Mouse (Mus musculus) erythroblast, embryonic 14.5 days (primary cell): ENCODE data around the gene Pfdn6. TPM values are rescaled to one million over a fixed set of nuclear protein-coding genes. Genes with fewer than 3 reads are reported as not detected.

Experiments used
- H3K27me3 ChIP-seq: 2 replicates; pipeline ENCODE4 v1.6.1; 2012; ENCODE audit warnings: inconsistent platforms; ENCODE audit not compliant: control insufficient read depth
- H3K36me3 ChIP-seq: 2 replicates; pipeline ENCODE4 v1.6.1; 2012; ENCODE audit warnings: mild to moderate bottlenecking, inconsistent platforms; ENCODE audit not compliant: control insufficient read depth
- H3K4me1 ChIP-seq: 2 replicates; pipeline ENCODE4 v1.6.1; 2012; ENCODE audit warnings: inconsistent platforms; ENCODE audit not compliant: control insufficient read depth
- H3K4me3 ChIP-seq: replicated peaks from 2 replicates; pipeline ENCODE3; 2012; ENCODE audit warnings: moderate library complexity, mild to moderate bottlenecking, inconsistent platforms
- H3K9me3 ChIP-seq: 2 replicates; pipeline ENCODE4 v1.6.1; 2012; ENCODE audit warnings: low read length, inconsistent platforms, mixed read lengths; ENCODE audit not compliant: control insufficient read depth
- GATA1 ChIP-seq: IDR thresholded peaks from 2 replicates; pipeline ENCODE4 v1.6.1; 2012; ENCODE audit warnings: low read length, inconsistent platforms, mixed read lengths
- TAL1 ChIP-seq: IDR thresholded peaks from 3 replicates; pipeline ENCODE4 v1.6.1; 2012; ENCODE audit warnings: low read length, inconsistent platforms, mixed read lengths
- polyA plus RNA-seq: library from polyadenylated mRNA; stranded (reverse); fragments of >175 nt; gene quantifications from 2 replicates; pipeline ENCODE4 v1.2.3, GENCODE M21; 2012

Pfdn6 gene
- polyA plus RNA-seq, 1 experiment = 48.7 TPM

- TF ChIP-seq TAL1 (no peak), GATA1 (no peak)
- Histone ChIP-seq H3K4me1 (peaks cover 83% of the 10 kb centered on the region), H3K36me3 (peaks cover 39% of the 10 kb centered on the region), H3K9me3 (peaks cover 25% of the 10 kb centered on the region), H3K4me3 (peak overlapping the region; percentile 78), H3K27me3 (no peaks in the 10 kb centered on the region; the same call in 1 of the 2 replicates)
These were observed 20.5 kb downstream of the Pfdn6 start for GRCm38 (mm10) chr17:33919351-33920281.

GRCm38 (mm10) chr17:33918293-33919203 lies 21.6 kb downstream of the Pfdn6 start:
- Histone ChIP-seq H3K4me3 (peak overlapping the region; percentile 78), H3K4me1 (peaks cover 84% of the 10 kb centered on the region), H3K9me3 (peaks cover 25% of the 10 kb centered on the region), H3K27me3 (no peaks in the 10 kb centered on the region; the same call in 1 of the 2 replicates), H3K36me3 (peaks cover 47% of the 10 kb centered on the region)
- TF ChIP-seq GATA1 (no peak), TAL1 (no peak)

- H3K9me3 ChIP-seq = peaks cover 25% of the 10 kb centered on the region
These were observed 22.4 kb downstream of the Pfdn6 start for GRCm38 (mm10) chr17:33917656-33918292.

GRCm38 (mm10) chr17:33916847-33917655 lies 23.1 kb downstream of the Pfdn6 start:
- H3K27me3 ChIP-seq = no peaks in the 10 kb centered on the region; the same call in 1 of the 2 replicates
- H3K4me3 ChIP-seq = peak overlapping the region; percentile 78
- peaks cover 86% of the 10 kb centered on the region for H3K4me1 ChIP-seq
- TF ChIP-seq GATA1 (no peak), TAL1 (no peak)
- H3K9me3 ChIP-seq = peaks cover 28% of the 10 kb centered on the region
- peaks cover 55% of the 10 kb centered on the region for H3K36me3 ChIP-seq

More at GRCm38 (mm10) chr17:33917656-33918292, 22.4 kb downstream of the Pfdn6 start:
- H3K4me1 ChIP-seq = peaks cover 88% of the 10 kb centered on the region
- TF ChIP-seq GATA1 = no peak
- no peak for TF ChIP-seq TAL1
- H3K27me3 ChIP-seq = no peaks in the 10 kb centered on the region; the same call in 1 of the 2 replicates
- peaks cover 53% of the 10 kb centered on the region for H3K36me3 ChIP-seq
- H3K4me3 ChIP-seq = peak overlapping the region; percentile 78

GRCm38 (mm10) chr17:33916294-33916693 lies 23.8 kb downstream of the Pfdn6 start:
- peaks cover 60% of the 10 kb centered on the region for H3K36me3 ChIP-seq
- TF ChIP-seq GATA1 (no peak), TAL1 (no peak)
- H3K9me3 ChIP-seq = peaks cover 36% of the 10 kb centered on the region
- no peaks in the 10 kb centered on the region; the same call in 1 of the 2 replicates for H3K27me3 ChIP-seq
- peak overlapping the region; percentile 78 for H3K4me3 ChIP-seq
- H3K4me1 ChIP-seq = peaks cover 85% of the 10 kb centered on the region

GRCm38 (mm10) chr17:33915671-33916250 lies 24.4 kb downstream of the Pfdn6 start, which contains the start of the genes Tapbp and Zbtb22:
Tapbp (plus strand) TSS chr17:33915899.
Zbtb22 (plus strand) TSS chr17:33915904.
- TF ChIP-seq TAL1 (no peak), GATA1 (no peak)
- peaks cover 84% of the 10 kb centered on the region for H3K4me1 ChIP-seq
- peaks cover 66% of the 10 kb centered on the region for H3K36me3 ChIP-seq
- H3K27me3 ChIP-seq = no peaks in the 10 kb centered on the region; the same call in 1 of the 2 replicates
- H3K4me3 ChIP-seq = peak within 1 kb of the TSS; percentile 78
- peaks cover 39% of the 10 kb centered on the region for H3K9me3 ChIP-seq

GRCm38 (mm10) chr17:33914969-33915391 lies 25.2 kb downstream of the Pfdn6 start:
- Histone ChIP-seq H3K27me3 (no peaks in the 10 kb centered on the region; the same call in 1 of the 2 replicates), H3K4me3 (peak overlapping the region; percentile 78), H3K36me3 (peaks cover 71% of the 10 kb centered on the region), H3K9me3 (peaks cover 39% of the 10 kb centered on the region), H3K4me1 (peaks cover 83% of the 10 kb centered on the region)
- TF ChIP-seq TAL1 = no peak
- TF ChIP-seq GATA1 = no peak
